In the genomic region with DNA sequence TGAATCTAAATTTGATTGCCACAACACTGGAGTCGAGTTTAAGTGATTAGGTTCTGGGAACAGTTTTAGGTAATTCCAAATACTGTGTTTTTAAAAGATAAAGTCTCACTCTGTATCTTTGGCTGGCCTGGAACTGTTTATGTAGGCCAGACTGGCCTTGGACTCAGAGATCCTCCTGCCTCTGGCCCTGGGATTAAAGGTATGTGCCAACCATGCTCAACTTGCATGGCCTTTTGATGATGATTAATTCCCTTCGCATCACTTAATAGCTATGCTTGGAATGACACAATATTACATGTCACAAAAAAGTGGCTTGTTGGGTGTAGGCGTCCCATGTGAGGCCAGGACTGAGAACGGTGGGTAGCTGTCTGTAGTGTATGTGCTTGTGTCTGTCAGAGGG, we compare ENCODE assay signal across 11 mouse cellular contexts. TPM values are rescaled to one million over a fixed set of nuclear protein-coding genes. Genes with fewer than 3 reads are reported as not detected.
DNase-seq lines count a peak whose midpoint lies in the region; ATAC-seq and TF ChIP-seq lines count a peak whose summit lies in the region.
"Had no signal": no experiment of that assay in that cellular context is flagged by ENCODE, and none has a peak within 500 bp of the region (broad histone marks: within the 10 kb centered on the region; RNA-seq: fewer than 3 reads in every experiment).

No protein-coding gene starts in this region.

- H3K9me3 ChIP-seq in kidney, embryonic 15.5 days (replicated peaks): no peaks in the 10 kb centered on the region
- no peaks in the 10 kb centered on the region for H3K9me3 ChIP-seq in hindbrain, embryonic 14.5 days (ENCODE audit: control insufficient read depth, low read length)
- no peaks in the 10 kb centered on the region for H3K9me3 ChIP-seq in midbrain, postnatal 0 days (ENCODE audit: low read length)

- no peak for TF ChIP-seq CTCF in midbrain, postnatal 0 days (IDR thresholded peaks at IDR 0.05)

- peaks cover 34% of the 10 kb centered on the region for H3K4me1 ChIP-seq in kidney, embryonic 15.5 days
- H3K4me1 ChIP-seq in hindbrain, embryonic 14.5 days (replicated peaks; ENCODE audit: control insufficient read depth, insufficient read depth, low read length): peaks cover 19% of the 10 kb centered on the region
- peaks cover 6% of the 10 kb centered on the region; the same call in 1 of the 2 replicates for H3K4me1 ChIP-seq in midbrain, postnatal 0 days (ENCODE audit: insufficient read depth, low read length)

- H3K4me2 ChIP-seq in kidney, embryonic 15.5 days: peak overlapping the region; percentile 82; the same call in 1 of the 2 replicates
- peak overlapping the region; percentile 72 for H3K4me2 ChIP-seq in hindbrain, embryonic 14.5 days (replicated peaks)
- H3K4me2 ChIP-seq in midbrain, postnatal 0 days (ENCODE audit: low read depth, low read length, poor library complexity, severe bottlenecking): peak overlapping the region; percentile 89

- peaks cover 15% of the 10 kb centered on the region for H3K27me3 ChIP-seq in kidney, embryonic 15.5 days
- H3K27me3 ChIP-seq in hindbrain, embryonic 14.5 days (ENCODE audit: control insufficient read depth, insufficient read depth, low read length): 0 out of 2 replicates have a peak, but pooled peaks cover 3% of the 10 kb centered on the region
- no peaks in the 10 kb centered on the region for H3K27me3 ChIP-seq in midbrain, postnatal 0 days (ENCODE audit: insufficient read depth, low read length)
- H3K27me3 ChIP-seq: Patski had no signal

- H3K27ac ChIP-seq in kidney, embryonic 15.5 days: no peak overlapping the region
- peak overlapping the region; percentile 68; the same call in 1 of the 2 replicates for H3K27ac ChIP-seq in hindbrain, embryonic 14.5 days
- H3K27ac ChIP-seq in midbrain, postnatal 0 days (ENCODE audit: low read depth, low read length): 0 out of 2 replicates have a peak overlapping the region, but pooled peaks have one; percentile 52

- DNase-seq in adrenal gland, adult 2 months: peak; percentile 69
- no peak for DNase-seq in adrenal gland, postnatal 4 days (ENCODE audit: low spot score in 2 of 2)
- no peak for DNase-seq in kidney, postnatal 25 days
- no peak for DNase-seq in hindbrain, embryonic 14.5 days (ENCODE audit: low spot score)
- DNase-seq in midbrain, postnatal 0 days (ENCODE audit: low spot score): no peak
- DNase-seq in spleen, adult 12 weeks (ENCODE audit: low spot score): no peak
- no peak for DNase-seq in layer of hippocampus, postnatal 25 days (ENCODE audit: extremely low spot score in 1 of 2, low spot score in 1 of 2)
- DNase-seq: gastrocnemius, postnatal 36 days had no signal

- ATAC-seq in kidney, embryonic 15.5 days (replicated peaks; ENCODE audit: low FRiP score): no peak
- no peak for ATAC-seq in hindbrain, embryonic 14.5 days (ENCODE audit: low FRiP score)
- ATAC-seq in midbrain, postnatal 0 days (ENCODE audit: low FRiP score): no peak
- ATAC-seq: lung, postnatal 0 days; Patski had no signal

- no peak overlapping the region for H3K9ac ChIP-seq in kidney, embryonic 15.5 days
- H3K9ac ChIP-seq in hindbrain, embryonic 14.5 days: peak overlapping the region; percentile 58; the same call in 1 of the 2 replicates
- no peak overlapping the region for H3K9ac ChIP-seq in midbrain, postnatal 0 days (replicated peaks; ENCODE audit: low read length, poor library complexity, severe bottlenecking)

- no peak overlapping the region for H3K4me3 ChIP-seq in kidney, embryonic 15.5 days (replicated peaks)
- peak overlapping the region; percentile 44 for H3K4me3 ChIP-seq in hindbrain, embryonic 14.5 days (replicated peaks; ENCODE audit: low read length)
- peak overlapping the region; percentile 52 for H3K4me3 ChIP-seq in midbrain, postnatal 0 days (ENCODE audit: low read depth, low read length)

- 72% methylated on average over 4 of the region's 4 CpGs for WGBS in kidney, embryonic 15.5 days
- WGBS in hindbrain, embryonic 14.5 days: 72% methylated on average over 4 of the region's 4 CpGs
- 77% methylated on average over 4 of the region's 4 CpGs for WGBS in midbrain, postnatal 0 days

- H3K36me3 ChIP-seq in kidney, embryonic 15.5 days: no peaks in the 10 kb centered on the region
- H3K36me3 ChIP-seq in hindbrain, embryonic 14.5 days (replicated peaks; ENCODE audit: control insufficient read depth, insufficient read depth): no peaks in the 10 kb centered on the region
- no peaks in the 10 kb centered on the region for H3K36me3 ChIP-seq in midbrain, postnatal 0 days (ENCODE audit: insufficient read depth, low read length)

RNA-seq across cellular contexts. Expression of a gene that starts 19.3 kb away (rescaled TPM):
- total RNA-seq in adrenal gland, adult 2 months (2021): 10 to 100 TPM; 19.8 to 22.3 TPM
- polyA plus RNA-seq in adrenal gland, adult 2 months (2012; rRNA removed): 4.1 and 6.3 TPM in 2 replicates
- total RNA-seq in adrenal gland, postnatal 4 days (2021): 10 to 100 TPM; 17.3 to 20.1 TPM
- polyA plus RNA-seq in kidney, embryonic 15.5 days (2015; fragmentation: Nextera tagmentation; extraction: Ambion mirVana): 15.2 and 15.5 TPM in 2 replicates
- polyA plus RNA-seq in hindbrain, embryonic 14.5 days (2014; fragmentation: Nextera tagmentation; extraction: Ambion mirVana): 4.0 and 4.2 TPM in 2 replicates
- total RNA-seq in midbrain, postnatal 0 days (2014; rRNA removed): 6.2 and 7.6 TPM in 2 replicates
- 4.9 and 5.8 TPM in 2 replicates for polyA plus RNA-seq in midbrain, postnatal 0 days (2015; fragmentation: Nextera tagmentation; extraction: Ambion mirVana)
- total RNA-seq in layer of hippocampus, postnatal 25 days (2021): 1 to 10 TPM; 4.4 TPM

RNA-seq across cellular contexts. Expression of a gene that starts 25.7 kb away (rescaled TPM):
- total RNA-seq in adrenal gland, adult 2 months (2021): 1 to 10 TPM; 1.8 to 6.2 TPM
- polyA plus RNA-seq in adrenal gland, adult 2 months (2012; rRNA removed): 10.5 and 17.5 TPM in 2 replicates
- 1 to 10 TPM; 5.3 to 5.4 TPM for total RNA-seq in adrenal gland, postnatal 4 days (2021)
- polyA plus RNA-seq in kidney, embryonic 15.5 days (2015; fragmentation: Nextera tagmentation; extraction: Ambion mirVana): 1.6 and 2.9 TPM in 2 replicates
- 1.6 and 2.4 TPM in 2 replicates for polyA plus RNA-seq in hindbrain, embryonic 14.5 days (2014; fragmentation: Nextera tagmentation; extraction: Ambion mirVana)
- 4.3 and 8.2 TPM in 2 replicates for total RNA-seq in midbrain, postnatal 0 days (2014; rRNA removed)
- polyA plus RNA-seq in midbrain, postnatal 0 days (2015; fragmentation: Nextera tagmentation; extraction: Ambion mirVana): 2.4 and 3.0 TPM in 2 replicates
- 1 to 10 TPM in 1 of 2 experiments, under 1 TPM in 1; 0.66 to 2.3 TPM for total RNA-seq in layer of hippocampus, postnatal 25 days (2021)

RNA-seq across cellular contexts. Expression of a gene that starts 26.2 kb away (rescaled TPM):
- 1 to 10 TPM; 8.8 to 9.0 TPM for total RNA-seq in adrenal gland, adult 2 months (2021)
- 16.5 and 21.0 TPM in 2 replicates for polyA plus RNA-seq in adrenal gland, adult 2 months (2012; rRNA removed)
- total RNA-seq in adrenal gland, postnatal 4 days (2021): 10 to 100 TPM in 1 of 2 experiments, 1 to 10 TPM in 1; 9.5 to 14.2 TPM
- 3.7 and 4.0 TPM in 2 replicates for polyA plus RNA-seq in kidney, embryonic 15.5 days (2015; fragmentation: Nextera tagmentation; extraction: Ambion mirVana)
- polyA plus RNA-seq in hindbrain, embryonic 14.5 days (2014; fragmentation: Nextera tagmentation; extraction: Ambion mirVana): 1.7 and 2.5 TPM in 2 replicates
- 7.7 and 8.6 TPM in 2 replicates for total RNA-seq in midbrain, postnatal 0 days (2014; rRNA removed)
- 3.4 and 3.7 TPM in 2 replicates for polyA plus RNA-seq in midbrain, postnatal 0 days (2015; fragmentation: Nextera tagmentation; extraction: Ambion mirVana)
- 1 to 10 TPM; 1.6 to 2.1 TPM for total RNA-seq in layer of hippocampus, postnatal 25 days (2021)

RNA-seq across cellular contexts. Expression of a gene that starts 35.0 kb away (rescaled TPM):
- total RNA-seq in adrenal gland, adult 2 months (2021): 10 to 100 TPM; 38.6 to 45.0 TPM
- polyA plus RNA-seq in adrenal gland, adult 2 months (2012; rRNA removed): 36.5 and 38.6 TPM in 2 replicates
- 10 to 100 TPM; 62.4 to 69.7 TPM for total RNA-seq in adrenal gland, postnatal 4 days (2021)
- 6.6 and 7.0 TPM in 2 replicates for polyA plus RNA-seq in kidney, embryonic 15.5 days (2015; fragmentation: Nextera tagmentation; extraction: Ambion mirVana)
- polyA plus RNA-seq in hindbrain, embryonic 14.5 days (2014; fragmentation: Nextera tagmentation; extraction: Ambion mirVana): 4.6 and 5.6 TPM in 2 replicates
- 38.9 and 41.5 TPM in 2 replicates for total RNA-seq in midbrain, postnatal 0 days (2014; rRNA removed)
- polyA plus RNA-seq in midbrain, postnatal 0 days (2015; fragmentation: Nextera tagmentation; extraction: Ambion mirVana): 5.0 and 5.1 TPM in 2 replicates
- 10 to 100 TPM; 50.1 to 50.4 TPM for total RNA-seq in layer of hippocampus, postnatal 25 days (2021)

RNA-seq across cellular contexts. Expression of a gene that starts 49.8 kb away (rescaled TPM):
- 1 to 10 TPM; 1.8 to 2.9 TPM for total RNA-seq in adrenal gland, adult 2 months (2021)
- polyA plus RNA-seq in adrenal gland, adult 2 months (2012; rRNA removed): 0.09 and 0.12 TPM in 2 replicates
- total RNA-seq in adrenal gland, postnatal 4 days (2021): under 1 TPM; 0.73 to 0.96 TPM
- polyA plus RNA-seq in kidney, embryonic 15.5 days (2015; fragmentation: Nextera tagmentation; extraction: Ambion mirVana): 0.14 and 0.24 TPM in 2 replicates
- polyA plus RNA-seq in hindbrain, embryonic 14.5 days (2014; fragmentation: Nextera tagmentation; extraction: Ambion mirVana): 0.16 and 0.74 TPM in 2 replicates
- total RNA-seq in midbrain, postnatal 0 days (2014; rRNA removed): 0.60 and 1.5 TPM in 2 replicates
- 0.12 and 0.27 TPM in 2 replicates for polyA plus RNA-seq in midbrain, postnatal 0 days (2015; fragmentation: Nextera tagmentation; extraction: Ambion mirVana)
- under 1 TPM; 0.12 to 0.21 TPM for total RNA-seq in layer of hippocampus, postnatal 25 days (2021)
